Mouse (Mus musculus) heart, adult 9 months (tissue): Measurements from ENCODE around the gene Slc22a20.

ENCODE experiments used
- DNase-seq, 2 experiments: peaks; one replicate each; pipeline ENCODE4 v3.0.0; 2022; ENCODE audit warnings: low spot score in 2 of 2

Gene Slc22a20

GRCm38 (mm10) chr19:5986043-5986442 is at the start of gene Slc22a20:
TSS of gene Slc22a20 (minus strand) at chr19:5986143.
- no peak for DNase-seq

- no peak for DNase-seq
These were observed 44.8 kb upstream of the Slc22a20 start for GRCm38 (mm10) chr19:6030520-6031280.

GRCm38 (mm10) chr19:6029426-6029825 is 43.5 kb upstream of the Slc22a20 start:
- DNase-seq: no peak

- DNase-seq: no peak
These were observed 43.0 kb upstream of the Slc22a20 start for GRCm38 (mm10) chr19:6028991-6029390.

GRCm38 (mm10) chr19:6023930-6024329 is 38.0 kb upstream of the Slc22a20 start:
- no peak for DNase-seq

- no peak for DNase-seq
These were observed 37.1 kb upstream of the Slc22a20 start for GRCm38 (mm10) chr19:6023059-6023458.

- DNase-seq: no peak
These were observed 34.3 kb upstream of the Slc22a20 start for GRCm38 (mm10) chr19:6020276-6020675.

- peak; percentile 53 to 84 for DNase-seq
These were observed 32.5 kb upstream of the Slc22a20 start for GRCm38 (mm10) chr19:6018142-6019089.

- DNase-seq: no peak
These were observed 30.6 kb upstream of the Slc22a20 start for GRCm38 (mm10) chr19:6016532-6016931.

- DNase-seq: peak; percentile 72 to 74
These were observed 29.8 kb upstream of the Slc22a20 start, which contains the start of gene Capn1 for GRCm38 (mm10) chr19:6015511-6016315. TSS of gene Capn1 (minus strand) at chr19:6015897.

- DNase-seq: peak in 1 of 2 experiments; percentile 43
These were observed 29.1 kb upstream of the Slc22a20 start for GRCm38 (mm10) chr19:6014991-6015510.

GRCm38 (mm10) chr19:6013691-6014090 is 27.7 kb upstream of the Slc22a20 start:
- DNase-seq: no peak

- no peak for DNase-seq
These were observed 23.2 kb upstream of the Slc22a20 start for GRCm38 (mm10) chr19:6009137-6009536.

GRCm38 (mm10) chr19:6007013-6007412 is 21.1 kb upstream of the Slc22a20 start:
- no peak for DNase-seq

- no peak for DNase-seq
These were observed 19.6 kb upstream of the Slc22a20 start for GRCm38 (mm10) chr19:6005541-6005940.

- no peak for DNase-seq
These were observed 14.0 kb upstream of the Slc22a20 start for GRCm38 (mm10) chr19:5999969-6000368.

GRCm38 (mm10) chr19:5998180-5998579 is 12.2 kb upstream of the Slc22a20 start:
- DNase-seq: no peak

- no peak for DNase-seq
These were observed 8.8 kb upstream of the Slc22a20 start for GRCm38 (mm10) chr19:5994711-5995110.

GRCm38 (mm10) chr19:5992012-5992411 is 6.1 kb upstream of the Slc22a20 start:
- DNase-seq: no peak

GRCm38 (mm10) chr19:5991467-5991866 is 5.5 kb upstream of the Slc22a20 start:
- DNase-seq: no peak

GRCm38 (mm10) chr19:5990921-5991320 is 5.0 kb upstream of the Slc22a20 start:
- DNase-seq: no peak
